Mouse (Mus musculus) stomach, embryonic 14.5 days (tissue): Measurements from ENCODE around the gene Fabp6. TPM values are rescaled to one million over a fixed set of nuclear protein-coding genes. Genes with fewer than 3 reads are reported as not detected.

Experiments used
- ATAC-seq: fragments of 200-750 bp; cut with Nextera tagmentation; 2 replicates; pipeline ENCODE4 v1.8.0; 2017; ENCODE audit warnings: low read depth, moderate TSS enrichment; ENCODE audit not compliant: insufficient number of reproducible peaks, insufficient read depth, low FRiP score
- H3K27ac ChIP-seq: fragments of 300-500 bp; sonication (generic); 2 replicates; pipeline ENCODE4 v1.5.1; 2014; ENCODE audit warnings: mild to moderate bottlenecking, low read length, moderate library complexity, mixed read lengths
- H3K27me3 ChIP-seq: fragments of 300-500 bp; sonication (generic); 2 replicates; pipeline ENCODE4 v1.6.1; 2014; ENCODE audit warnings: low read length, control low read depth, mixed read lengths; ENCODE audit not compliant: control insufficient read depth, insufficient read depth
- H3K36me3 ChIP-seq: fragments of 300-500 bp; sonication (generic); 2 replicates; pipeline ENCODE4 v1.6.1; 2014; ENCODE audit warnings: mild to moderate bottlenecking, control low read depth, low read length, moderate library complexity, mixed read lengths; ENCODE audit not compliant: control insufficient read depth, insufficient read depth
- H3K4me1 ChIP-seq: fragments of 300-500 bp; sonication (generic); 2 replicates; pipeline ENCODE4 v1.6.1; 2014; ENCODE audit warnings: low read length, control low read depth, mixed read lengths; ENCODE audit not compliant: control insufficient read depth, insufficient read depth
- H3K4me2 ChIP-seq: fragments of 300-500 bp; sonication (generic); replicated peaks from 2 replicates; pipeline ENCODE4 v1.6.1; 2014; ENCODE audit warnings: low read depth, low read length, control low read depth
- H3K4me3 ChIP-seq: fragments of 300-500 bp; sonication (generic); 2 replicates; pipeline ENCODE4 v1.5.1; 2014; ENCODE audit warnings: low read depth, low read length, control low read depth
- H3K9ac ChIP-seq: fragments of 300-500 bp; sonication (generic); replicated peaks from 2 replicates; pipeline ENCODE4 v1.6.1; 2014; ENCODE audit warnings: low read depth, mild to moderate bottlenecking, control low read depth, low read length, moderate library complexity, mixed read lengths
- H3K9me3 ChIP-seq: fragments of 300-500 bp; sonication (generic); 2 replicates; pipeline ENCODE4 v1.6.1; 2016; ENCODE audit warnings: low read depth, low read length, control low read depth; ENCODE audit not compliant: control insufficient read depth
- WGBS: fragments of 180-500 bp; shearing (Covaris S2); extraction: QIAGEN DNeasy Blood & Tissue Kit; methylation state at CpG from one replicate; pipeline ENCODE4 v1.1.7; 2014; 5-methylcytosine and 5-hydroxymethylcytosine counted together
- polyA plus RNA-seq: library from polyadenylated mRNA; unstranded; fragments of >200 nt; fragmentation: Nextera tagmentation; extraction: Ambion mirVana; gene quantifications from 2 replicates; pipeline ENCODE4 v1.2.1, GENCODE M21; 2014

Fabp6 gene
- polyA plus RNA-seq, 1 experiment from 2014 or later: not detected

DNA sequence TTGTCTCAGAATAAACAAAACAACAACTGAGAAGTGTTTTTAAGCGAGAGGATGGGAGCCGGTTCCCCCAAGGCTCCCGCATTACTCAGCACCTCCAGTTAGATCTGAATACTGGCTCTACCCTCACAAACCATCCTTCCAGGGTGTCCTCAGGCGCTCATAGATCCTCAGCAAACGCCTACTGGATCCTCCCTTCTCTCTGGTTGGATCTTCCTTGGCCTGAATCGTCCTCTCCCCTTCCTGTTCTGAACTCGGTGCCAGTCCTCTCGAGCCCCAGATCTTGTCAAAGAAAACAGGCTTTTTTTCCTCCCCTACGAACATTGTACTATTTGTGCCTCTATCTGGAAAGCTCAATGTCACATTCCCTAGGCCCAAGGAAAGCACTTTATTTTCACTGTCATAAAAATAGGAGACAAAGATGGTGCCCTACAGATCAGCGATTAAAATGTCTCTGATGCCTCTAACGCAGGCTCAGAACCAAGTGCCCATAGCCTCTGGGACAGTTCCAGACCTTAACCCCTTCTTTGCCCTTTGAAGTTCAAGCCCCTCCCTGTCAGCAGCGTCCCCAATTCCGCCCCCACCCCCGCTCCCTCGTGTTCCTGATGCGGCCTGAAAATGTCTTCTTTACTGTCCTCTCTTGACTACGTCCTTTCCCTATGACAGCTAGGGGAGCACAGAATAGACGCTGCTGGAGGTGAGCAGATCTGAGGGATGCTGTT is 25.7 kb upstream of the Fabp6 start:
- Histone ChIP-seq H3K27ac (peak overlapping the region; percentile 49; the same call in 1 of the 2 replicates), H3K9me3 (no peaks in the 10 kb centered on the region), H3K4me2 (peak overlapping the region; percentile 40), H3K27me3 (no peaks in the 10 kb centered on the region), H3K4me3 (no peak overlapping the region), H3K4me1 (peaks cover 14% of the 10 kb centered on the region), H3K36me3 (no peaks in the 10 kb centered on the region), H3K9ac (0 out of 2 replicates have a peak overlapping the region, but pooled peaks have one; percentile 7)
- no peak for ATAC-seq
- WGBS: 35% methylated on average over 18 of the region's 18 CpGs

DNA sequence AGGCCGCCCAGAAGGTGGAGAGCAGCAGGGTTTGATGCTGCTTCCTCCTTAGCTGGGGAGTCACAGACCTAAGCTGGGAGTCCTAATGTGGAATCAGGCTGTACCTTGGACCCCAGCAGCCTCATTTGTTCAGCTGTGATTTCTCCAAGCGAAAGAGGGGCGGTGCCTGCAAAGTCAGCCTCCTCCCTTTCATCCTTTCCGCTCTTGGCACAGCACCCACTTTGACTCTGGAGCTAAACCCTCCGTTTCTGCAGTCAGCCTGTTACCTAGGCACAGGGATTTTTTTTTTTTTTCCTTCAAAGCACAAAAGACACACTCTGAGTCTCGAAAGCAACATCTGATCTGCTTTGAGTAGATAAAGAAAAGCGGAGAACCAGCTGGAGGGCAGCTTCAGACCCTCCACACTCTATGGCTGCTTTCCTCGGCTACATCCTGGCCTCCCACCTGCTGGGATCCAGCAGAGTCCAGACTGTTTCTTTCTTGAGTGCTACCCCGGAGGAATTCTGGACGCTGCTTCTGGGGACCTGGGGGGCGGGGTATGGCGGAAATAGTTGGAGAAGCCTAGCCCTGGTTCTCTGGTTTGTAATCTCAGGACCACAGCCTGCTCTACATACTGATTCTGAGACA is 25.1 kb upstream of the Fabp6 start:
- WGBS: 10% methylated on average over 12 of the region's 12 CpGs
- ATAC-seq: peak; percentile 66
- Histone ChIP-seq H3K27me3 (no peaks in the 10 kb centered on the region), H3K4me3 (no peak overlapping the region; the same call in 1 of the 2 replicates), H3K9me3 (no peaks in the 10 kb centered on the region), H3K4me2 (peak overlapping the region; percentile 40), H3K4me1 (peaks cover 13% of the 10 kb centered on the region), H3K36me3 (no peaks in the 10 kb centered on the region), H3K9ac (0 out of 2 replicates have a peak overlapping the region, but pooled peaks have one; percentile 7), H3K27ac (peak overlapping the region; percentile 49)

- Histone ChIP-seq H3K4me2 (no peak overlapping the region), H3K27ac (no peak overlapping the region), H3K4me1 (peaks cover 13% of the 10 kb centered on the region), H3K9ac (no peak overlapping the region), H3K4me3 (no peak overlapping the region), H3K9me3 (no peaks in the 10 kb centered on the region), H3K27me3 (no peaks in the 10 kb centered on the region), H3K36me3 (no peaks in the 10 kb centered on the region)
- ATAC-seq: no peak
- WGBS: 83% methylated on average over 1 of the region's 1 CpGs
Measured at GRCm38 (mm10) chr11:43624341-43624740, 23.0 kb upstream of the Fabp6 start.

DNA sequence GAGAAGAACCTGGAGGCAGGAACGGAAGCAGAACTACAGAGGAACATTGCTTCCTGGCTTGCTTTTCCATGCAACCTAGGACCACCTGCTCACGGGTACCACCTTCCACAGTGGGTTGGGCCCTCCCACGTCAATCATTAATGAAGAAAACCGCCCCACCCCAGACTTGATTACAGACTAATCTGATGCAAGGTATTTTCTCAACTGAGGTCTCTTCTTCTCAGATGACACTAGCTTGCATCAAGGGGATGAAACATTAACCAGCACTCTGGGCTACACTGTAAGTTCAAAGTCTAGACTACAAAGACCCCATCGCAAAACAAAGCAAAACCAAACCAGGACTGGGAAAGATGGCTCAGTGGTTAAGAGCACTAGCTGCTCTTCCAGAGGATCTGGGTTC is 20.4 kb upstream of the Fabp6 start:
- Histone ChIP-seq H3K4me3 (no peak overlapping the region), H3K9me3 (no peaks in the 10 kb centered on the region), H3K4me1 (peaks cover 20% of the 10 kb centered on the region), H3K36me3 (no peaks in the 10 kb centered on the region), H3K27ac (no peak overlapping the region), H3K27me3 (no peaks in the 10 kb centered on the region), H3K4me2 (no peak overlapping the region), H3K9ac (no peak overlapping the region)
- WGBS: 76% methylated on average over 5 of the region's 5 CpGs
- ATAC-seq: no peak

DNA sequence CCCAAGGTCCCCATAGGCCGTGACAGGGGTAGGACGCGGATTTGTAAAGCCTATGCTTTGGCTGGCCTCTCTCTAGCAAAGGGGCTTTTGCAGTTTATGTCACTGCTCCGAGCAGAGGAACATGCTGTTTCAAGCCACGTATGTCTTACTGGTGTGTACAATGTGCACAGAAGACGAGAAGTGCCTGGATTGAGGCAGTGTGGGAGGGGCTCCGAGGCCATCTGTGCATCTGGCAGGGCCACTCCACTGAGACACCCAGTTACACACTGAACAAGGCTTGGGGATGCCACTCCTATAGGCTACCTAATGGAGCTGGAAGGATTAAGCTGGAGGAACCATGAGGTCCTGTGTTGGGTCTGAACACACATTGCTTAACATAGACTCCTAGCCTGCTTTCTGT is 17.1 kb upstream of the Fabp6 start:
- Histone ChIP-seq H3K9me3 (no peaks in the 10 kb centered on the region), H3K4me1 (peaks cover 10% of the 10 kb centered on the region), H3K4me2 (no peak overlapping the region), H3K36me3 (no peaks in the 10 kb centered on the region), H3K27ac (peak overlapping the region; percentile 77), H3K4me3 (no peak overlapping the region), H3K9ac (no peak overlapping the region), H3K27me3 (no peaks in the 10 kb centered on the region)
- no peak; the same call in 1 of the 2 replicates for ATAC-seq
- WGBS: 60% methylated on average over 7 of the region's 7 CpGs

- peak overlapping the region; percentile 77 for H3K27ac ChIP-seq
- H3K27me3 ChIP-seq: no peaks in the 10 kb centered on the region
- H3K4me3 ChIP-seq: no peak overlapping the region
- H3K4me1 ChIP-seq: peaks cover 10% of the 10 kb centered on the region
- H3K4me2 ChIP-seq: no peak overlapping the region
- no peak overlapping the region for H3K9ac ChIP-seq
- WGBS: 45% methylated on average over 5 of the region's 5 CpGs
- peak; percentile 55; the same call in 1 of the 2 replicates for ATAC-seq
- no peaks in the 10 kb centered on the region for H3K9me3 ChIP-seq
- H3K36me3 ChIP-seq: no peaks in the 10 kb centered on the region
Measured at GRCm38 (mm10) chr11:43617924-43618323, 16.6 kb upstream of the Fabp6 start.

GRCm38 (mm10) chr11:43612834-43613488 is 11.6 kb upstream of the Fabp6 start:
- no peak overlapping the region for H3K9ac ChIP-seq
- no peak overlapping the region for H3K4me3 ChIP-seq
- ATAC-seq: peak; percentile 68; the same call in 1 of the 2 replicates
- no peaks in the 10 kb centered on the region for H3K36me3 ChIP-seq
- H3K27me3 ChIP-seq: no peaks in the 10 kb centered on the region
- peaks cover 7% of the 10 kb centered on the region for H3K4me1 ChIP-seq
- no peaks in the 10 kb centered on the region for H3K9me3 ChIP-seq
- no peak overlapping the region for H3K4me2 ChIP-seq
- no peak overlapping the region for H3K27ac ChIP-seq
- WGBS: 17% methylated on average over 12 of the region's 12 CpGs

GRCm38 (mm10) chr11:43610662-43611033 is 9.3 kb upstream of the Fabp6 start:
- Histone ChIP-seq H3K27me3 (no peaks in the 10 kb centered on the region), H3K4me1 (no peaks in the 10 kb centered on the region), H3K4me3 (no peak overlapping the region), H3K9ac (no peak overlapping the region), H3K27ac (no peak overlapping the region), H3K9me3 (no peaks in the 10 kb centered on the region), H3K4me2 (no peak overlapping the region), H3K36me3 (no peaks in the 10 kb centered on the region)
- WGBS: 67% methylated on average over 5 of the region's 5 CpGs
- ATAC-seq: no peak
